Mouse (Mus musculus) thymus, postnatal 10 days (tissue): ENCODE data around the gene Sash1.
A peak's percentile ranks its signal among the peaks of the same experiment; 100 is the strongest.

Source experiments
- DNase-seq, 2 experiments: peaks; one replicate each; pipeline ENCODE4 v3.0.0; 2021; ENCODE audit warnings: low spot score in 2 of 2

Sash1 gene

DNA sequence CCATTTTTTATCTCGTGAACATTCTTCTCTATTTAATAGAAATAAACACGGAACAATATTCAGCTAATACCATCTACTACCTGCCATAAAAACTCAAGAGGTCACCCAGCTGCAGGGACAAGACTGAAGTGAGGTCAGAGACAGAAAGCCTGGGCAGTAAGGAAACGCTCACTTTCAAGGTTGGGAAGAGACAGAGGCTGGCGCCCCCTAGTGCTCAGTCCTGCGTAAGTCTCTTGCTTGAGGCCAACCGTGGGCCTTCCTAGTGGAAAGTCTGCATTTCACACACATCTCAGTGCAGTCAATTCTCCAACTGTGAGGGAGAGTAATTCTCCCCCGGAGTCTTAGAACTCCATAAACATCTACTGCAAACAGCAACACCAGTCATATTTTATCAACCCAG lies 90.5 kb downstream of the Sash1 start:
- peak in 1 of 2 experiments; percentile 65 for DNase-seq

- peak in 1 of 2 experiments; percentile 41 for DNase-seq
Observed at GRCm38 (mm10) chr10:8792412-8792811, 93.5 kb downstream of the Sash1 start.

DNA sequence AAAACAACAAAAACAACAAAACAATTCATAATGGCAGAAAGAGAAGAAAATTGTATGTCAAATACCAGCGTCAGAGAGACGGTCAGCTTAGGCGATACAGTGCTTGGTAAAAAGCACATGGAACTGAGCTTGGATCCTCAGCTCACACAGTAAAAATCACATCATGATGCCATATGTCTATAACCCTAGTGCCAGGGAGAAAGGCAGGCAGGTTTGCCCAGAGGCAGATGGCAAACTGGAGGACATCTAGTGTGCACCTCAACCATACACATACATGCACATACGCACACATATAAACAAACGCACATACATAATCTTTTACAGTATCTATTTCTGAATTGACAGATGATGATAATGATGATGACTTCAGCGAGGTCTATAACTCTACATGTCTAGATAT lies 96.8 kb downstream of the Sash1 start:
- DNase-seq, result no peak

DNA sequence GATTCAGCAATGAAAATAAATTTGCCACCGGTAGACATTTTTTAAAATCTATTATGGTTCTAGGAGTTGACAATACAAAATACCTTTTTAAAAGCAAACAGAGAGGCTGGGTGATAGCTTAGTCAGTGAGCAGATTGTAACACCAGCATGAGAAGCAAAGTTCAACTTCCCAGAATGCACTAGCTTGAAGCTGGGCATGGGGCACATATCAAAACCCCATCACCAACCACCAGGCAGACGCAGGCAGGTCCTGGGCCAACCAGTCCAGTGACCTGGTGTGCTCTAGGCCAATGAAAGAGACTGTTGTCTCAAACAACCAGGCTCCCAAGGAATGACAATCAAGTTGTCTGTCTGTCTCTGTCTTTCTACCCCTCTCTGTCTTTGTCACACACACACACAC lies 98.6 kb downstream of the Sash1 start:
- no peak for DNase-seq

- DNase-seq, result no peak
Observed at GRCm38 (mm10) chr10:8785451-8786145, 100.3 kb downstream of the Sash1 start.

DNA sequence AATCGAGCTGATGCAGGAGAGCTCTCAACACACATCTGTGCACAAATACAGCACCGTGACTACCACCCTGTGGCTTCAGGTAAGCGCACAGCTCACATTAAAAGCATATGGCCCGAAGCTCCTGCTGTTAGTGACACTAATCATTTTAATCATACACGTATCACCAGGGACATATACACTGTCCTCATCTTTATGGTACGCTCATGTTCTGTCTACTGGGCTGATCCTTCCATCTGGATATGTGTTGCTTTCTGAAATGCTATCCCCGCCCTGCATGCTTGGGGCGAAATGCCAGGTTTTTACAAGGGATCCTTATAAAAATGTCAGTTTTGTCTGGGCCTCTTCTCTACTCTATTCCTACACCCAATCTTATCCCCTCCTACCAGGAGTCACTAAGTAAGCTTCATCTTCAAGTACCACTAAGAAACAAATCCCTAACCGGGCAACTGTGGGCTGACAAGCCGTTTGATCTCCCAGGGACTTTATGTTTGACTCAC lies 103.9 kb downstream of the Sash1 start:
- DNase-seq, result no peak

DNA sequence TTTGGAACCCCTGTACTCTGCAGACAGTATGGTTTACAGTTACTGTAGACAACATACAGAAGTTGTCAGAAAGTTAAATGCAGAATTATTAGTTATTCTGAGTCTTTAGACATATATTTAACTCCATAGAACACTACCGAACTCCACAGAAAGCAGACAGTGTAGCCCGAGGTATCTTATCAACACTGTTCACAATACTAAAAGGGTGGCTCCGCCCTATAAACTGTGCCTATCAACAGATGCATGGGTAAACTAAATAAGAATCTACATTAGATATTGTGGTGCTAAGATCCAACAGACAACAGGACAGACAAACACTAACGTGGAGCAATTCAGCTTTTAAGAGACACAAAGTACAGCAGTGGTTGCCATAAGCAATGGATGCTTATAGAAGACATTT lies 106.0 kb downstream of the Sash1 start:
- no peak for DNase-seq

DNA sequence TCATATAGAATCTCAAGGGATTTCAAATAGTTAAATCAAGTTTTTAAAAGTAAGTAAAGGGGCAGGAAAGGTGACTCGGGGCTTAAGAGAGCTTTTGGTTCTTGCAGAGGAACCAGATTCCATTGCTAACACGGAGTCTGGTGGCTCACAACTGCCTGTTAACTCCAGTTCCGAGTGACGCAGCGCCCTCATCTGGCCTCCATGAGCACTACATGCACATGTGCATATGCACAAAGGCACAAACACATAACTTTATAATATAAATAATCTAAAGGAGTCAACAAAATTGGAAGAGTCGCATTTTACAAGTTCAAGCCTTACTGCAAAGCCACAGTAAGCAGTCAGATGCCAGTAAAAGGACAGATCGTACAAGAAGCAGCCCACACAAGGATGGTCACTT lies 107.0 kb downstream of the Sash1 start:
- no peak for DNase-seq

- no peak for DNase-seq
Observed at GRCm38 (mm10) chr10:8777552-8778253, 108.2 kb downstream of the Sash1 start.

DNA sequence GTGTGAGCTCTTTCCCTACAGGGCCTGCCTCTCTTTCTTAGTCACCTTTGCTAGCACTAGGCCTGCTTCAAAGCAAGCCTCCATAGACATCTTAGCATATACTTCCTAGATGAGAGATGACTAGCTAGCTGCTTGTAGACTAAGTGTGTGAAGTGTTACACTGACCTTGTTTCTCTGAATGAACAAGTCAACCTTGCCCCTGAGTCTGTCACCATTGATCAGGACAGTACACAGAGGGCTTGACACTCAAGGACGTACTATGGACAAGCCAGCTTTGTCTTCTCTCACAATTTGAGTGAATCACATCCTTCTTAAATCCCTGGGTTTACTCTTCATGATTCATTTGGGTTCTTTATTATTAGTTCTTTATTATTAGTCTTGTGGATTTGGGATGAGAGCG lies 109.1 kb downstream of the Sash1 start:
- no peak for DNase-seq

DNA sequence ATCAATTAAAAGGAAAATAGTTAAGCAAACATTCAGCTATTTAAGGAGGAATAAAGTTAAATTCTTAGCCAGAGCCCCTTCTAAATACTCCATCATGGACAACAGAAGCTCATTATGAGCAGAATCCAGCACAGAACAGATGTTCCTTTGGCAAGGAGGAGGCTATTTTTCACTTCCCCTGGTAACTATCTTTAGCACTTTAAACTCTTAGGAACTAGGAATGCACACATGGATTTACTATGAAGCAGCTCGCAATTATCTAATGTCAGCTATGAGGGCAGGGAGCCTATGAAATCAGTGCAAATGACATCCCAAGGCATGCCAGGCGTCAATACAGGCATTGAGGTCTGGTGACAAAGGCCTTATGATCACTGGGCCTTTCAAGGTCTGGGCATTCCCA lies 110.1 kb downstream of the Sash1 start:
- no peak for DNase-seq

DNA sequence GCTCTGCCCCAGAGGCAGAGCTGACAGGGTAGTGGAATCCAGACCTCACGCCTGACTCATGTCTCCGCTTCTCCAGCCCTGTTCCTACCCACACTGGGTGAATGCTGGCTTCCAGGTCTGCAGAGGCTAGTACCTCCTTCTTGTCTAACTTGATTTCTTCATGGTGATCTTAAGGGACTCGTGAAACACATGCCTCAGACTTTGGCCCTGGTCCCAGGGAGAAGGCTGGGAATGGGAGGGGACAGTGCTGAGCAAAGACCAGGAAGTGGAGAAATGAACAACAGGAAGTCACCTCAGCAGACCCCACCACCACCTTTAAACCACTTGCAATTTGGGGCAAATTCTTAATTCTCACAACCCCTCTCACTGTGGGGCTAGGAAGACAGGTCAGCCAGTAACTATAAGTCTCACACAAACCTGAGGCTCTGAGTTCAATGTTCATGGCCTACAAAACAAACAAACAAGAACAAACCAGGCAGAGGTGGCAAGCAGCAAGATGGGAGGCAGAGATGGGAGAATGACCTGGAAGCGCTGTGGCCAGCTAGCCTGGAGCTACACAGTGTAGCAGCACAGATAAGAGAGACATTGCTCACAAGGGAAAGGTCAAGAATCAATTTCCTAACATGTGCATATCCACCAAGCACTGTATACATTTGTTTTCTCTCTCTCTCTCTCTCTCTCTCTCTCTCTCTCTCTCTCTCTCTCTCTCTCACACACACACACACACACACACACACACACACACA lies 113.2 kb downstream of the Sash1 start:
- DNase-seq, result no peak

GRCm38 (mm10) chr10:8770931-8771653 lies 114.8 kb downstream of the Sash1 start:
- DNase-seq, result no peak

- no peak for DNase-seq
Observed at GRCm38 (mm10) chr10:8768654-8769053, 117.2 kb downstream of the Sash1 start.

DNA sequence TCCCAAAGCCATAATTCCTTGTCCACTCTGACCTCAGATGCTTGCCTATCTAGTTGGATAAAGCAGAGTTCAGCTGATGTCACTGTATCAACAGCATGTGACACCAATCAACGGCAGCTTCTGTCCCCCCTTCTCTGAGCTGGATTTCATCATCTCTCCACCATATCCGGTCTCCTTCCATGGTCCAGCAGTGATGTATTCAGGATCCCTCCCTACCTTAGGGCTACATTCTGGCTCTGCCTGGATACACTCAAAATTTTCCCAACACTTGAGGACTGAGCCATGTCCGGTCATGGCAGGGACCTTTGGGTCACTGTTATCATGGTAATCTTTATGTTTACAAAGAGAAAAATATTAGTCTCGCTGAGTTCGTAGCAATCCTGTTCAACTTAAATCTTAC lies 118.5 kb downstream of the Sash1 start:
- DNase-seq, result no peak

- peak in 1 of 2 experiments; percentile 33 for DNase-seq
Observed at GRCm38 (mm10) chr10:8765922-8766522, 119.8 kb downstream of the Sash1 start.

DNA sequence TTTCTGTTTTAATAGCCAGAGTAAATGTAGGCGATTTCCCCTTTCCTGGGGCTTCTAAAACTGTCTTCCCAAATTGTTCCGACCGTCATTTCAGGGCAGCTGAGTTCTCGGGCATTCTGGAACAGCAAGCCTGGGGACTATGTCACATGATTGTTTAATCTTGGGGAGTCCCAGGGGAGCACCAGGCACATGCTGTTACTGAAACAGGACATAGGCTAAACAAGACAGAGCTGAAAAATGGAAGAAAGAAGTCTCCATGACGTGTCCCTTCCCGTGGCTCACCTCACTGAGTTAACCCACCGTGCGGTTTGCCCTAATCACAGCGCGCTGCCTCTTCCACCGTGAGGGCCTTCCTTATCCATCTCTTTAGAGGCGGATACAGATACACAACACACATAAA lies 123.1 kb downstream of the Sash1 start:
- no peak for DNase-seq

DNA sequence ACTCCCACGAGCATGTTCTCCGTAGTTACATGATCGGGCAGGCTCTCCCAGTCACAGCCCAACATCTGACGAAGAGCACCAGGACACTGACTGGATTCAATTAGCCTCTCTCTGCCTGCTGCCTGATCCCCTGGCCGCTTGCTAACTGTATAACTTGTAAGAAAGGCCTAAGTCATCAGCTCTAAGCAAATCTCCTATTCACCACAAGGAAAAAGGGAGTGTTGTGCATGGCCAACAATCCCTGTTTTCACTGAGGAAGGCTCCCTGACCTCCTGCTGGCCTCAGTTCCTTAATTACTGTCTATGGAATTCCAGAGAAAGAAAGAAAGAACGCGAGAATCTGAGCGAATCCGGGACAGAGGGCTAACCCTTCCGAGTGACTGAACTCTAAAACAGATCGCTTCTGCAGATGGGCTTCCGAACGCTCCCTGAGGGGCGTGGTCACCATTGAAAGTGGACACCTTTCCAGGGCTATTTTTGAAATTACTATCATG lies 123.6 kb downstream of the Sash1 start:
- DNase-seq, result no peak

- no peak for DNase-seq
Observed at GRCm38 (mm10) chr10:8761656-8762055, 124.2 kb downstream of the Sash1 start.

- DNase-seq, result no peak
Observed at GRCm38 (mm10) chr10:8760598-8760997, 125.3 kb downstream of the Sash1 start.

GRCm38 (mm10) chr10:8759228-8759627 lies 126.6 kb downstream of the Sash1 start:
- DNase-seq, result no peak
